Mouse (Mus musculus) heart, adult 10 weeks (tissue): ENCODE data around the gene Rab33a. TPM values are rescaled to one million over a fixed set of nuclear protein-coding genes. Genes with fewer than 3 reads are reported as not detected.

Experiments used
- polyA plus RNA-seq: library from polyadenylated mRNA; stranded (reverse); fragments of 350-450 nt; fragmentation: Illumina TruSeq; extraction: RNeasy Lipid Tissue Mini Kit (QIAGEN cat#74804); gene quantifications from one replicate; pipeline ENCODE4 v1.2.3, GENCODE M21; 2014; ENCODE audit warnings: low read depth, low replicate concordance

Gene Rab33a
- 0.97 TPM for polyA plus RNA-seq

GRCm38 (mm10) chrX:48518808-48519548, at the start of gene Rab33a:
Rab33a (plus strand) TSS chrX:48519285.

GRCm38 (mm10) chrX:48513166-48513807, 5.8 kb upstream of the Rab33a start, which contains the start of gene Aifm1:
Aifm1 (minus strand) TSS chrX:48513563.

Other genes starting within 250 kb of the Rab33a start
- 3.2 TPM for gene Bcorl1, start 177.9 kb upstream of the Rab33a start, polyA plus RNA-seq
- gene Elf4, start 56.2 kb upstream of the Rab33a start, polyA plus RNA-seq = 5.7 TPM
- 105 TPM for gene Aifm1, start 5.7 kb upstream of the Rab33a start, polyA plus RNA-seq
- gene Zfp280c, start 75.2 kb downstream of the Rab33a start, polyA plus RNA-seq = 7.5 TPM
- 2.7 TPM for gene Slc25a14, start 104.1 kb downstream of the Rab33a start, polyA plus RNA-seq
- gene Gpr119, start 155.2 kb downstream of the Rab33a start, polyA plus RNA-seq = not detected
- 5.0 TPM for gene Rbmx2, start 175.7 kb downstream of the Rab33a start, polyA plus RNA-seq